Mouse (Mus musculus) left cerebral cortex, postnatal 4 days (tissue): Measurements from ENCODE around the gene Zfpl1. TPM values are rescaled to one million over a fixed set of nuclear protein-coding genes. Genes with fewer than 3 reads are reported as not detected.
"Not testable (repeated sequence)": the region's sequence is repeated elsewhere in the genome, so short reads cannot be mapped to it uniquely, and the experiment has no call there.

Experiments
- DNase-seq: peaks from one replicate; pipeline ENCODE4 v3.0.0-alpha.2; 2022
- intact Hi-C: fragments of 180-260 bp; cut with DNase I; formaldehyde crosslinking; loops from one replicate; pipeline ENCODE4 v1.15.1; 2025
- total RNA-seq, 2 experiments: library from RNA; stranded (reverse); gene quantifications; 2 replicates each; pipeline ENCODE4 v1.2.3; 2021

Zfpl1 gene
- total RNA-seq: 10 to 100 TPM; 50.9 to 51.5 TPM

DNA sequence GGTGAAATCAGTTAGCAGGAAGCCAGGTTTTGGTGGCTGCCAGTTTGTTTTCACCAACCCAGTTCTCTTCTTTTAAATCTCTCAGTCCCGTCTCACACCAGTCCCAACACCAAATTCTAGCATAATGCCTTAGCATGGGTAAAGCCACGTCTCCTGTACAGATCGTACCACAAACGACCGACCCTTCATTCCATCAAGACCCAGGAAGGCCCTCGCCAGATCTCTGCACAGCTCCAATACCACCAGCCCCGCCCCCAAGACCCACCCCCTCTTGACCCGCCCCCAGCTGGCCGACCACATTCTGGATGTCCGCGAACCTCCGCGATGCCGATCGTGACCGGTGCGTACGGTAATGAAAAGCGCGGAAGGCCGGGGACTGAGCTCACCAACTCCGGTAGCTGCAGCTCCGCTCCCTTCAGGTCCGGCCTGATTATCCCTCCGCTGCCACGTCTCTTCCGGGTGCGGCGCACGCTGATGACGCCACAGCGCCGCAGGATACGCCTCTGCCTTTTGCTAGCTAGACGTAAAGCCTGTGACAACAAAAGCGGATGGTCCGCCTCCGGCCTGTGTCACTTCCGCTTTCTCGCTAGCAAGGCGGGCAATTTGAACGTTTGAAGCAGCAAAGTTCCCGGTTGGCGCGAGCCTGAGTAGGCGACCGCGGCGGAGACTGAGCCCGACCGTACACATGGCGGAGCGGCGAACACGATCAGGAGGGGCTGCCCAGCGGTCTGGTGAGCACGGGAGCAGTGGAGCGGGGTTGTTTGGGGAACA lies at the start of gene Zfpl1, which contains the start of gene Cdca5:
TSS of gene Zfpl1 (minus strand) at position 479 of the 771 bp plus-strand sequence.
TSS of gene Cdca5 (plus strand) at position 506 of the 771 bp plus-strand sequence.
- DNase-seq: peak; percentile 98
- intact Hi-C loops: no loop called here

DNA sequence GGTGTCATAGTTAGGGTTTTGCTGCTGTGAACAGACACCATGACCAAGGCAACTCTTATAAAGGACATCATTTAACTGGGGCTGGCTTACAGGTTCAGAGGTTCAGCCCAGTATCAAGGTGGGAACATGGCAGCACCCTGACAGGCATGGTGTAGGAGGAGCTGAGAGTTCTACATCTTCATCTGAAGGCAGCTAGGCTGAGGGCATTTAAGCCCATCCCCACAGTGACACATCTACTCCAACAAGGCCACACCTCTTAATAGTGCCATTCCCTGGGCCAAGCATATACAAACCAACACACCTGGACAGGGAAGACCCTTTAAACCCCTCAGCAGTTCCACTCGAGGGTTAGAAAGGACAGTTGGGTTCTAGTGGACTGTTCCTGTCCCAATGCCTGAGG lies 48.4 kb upstream of the Zfpl1 start:
- intact Hi-C loops, DNase-seq: not testable (repeated sequence)

- intact Hi-C loops: no loop called here
- DNase-seq: no peak
Measured at GRCm38 (mm10) chr19:6132171-6132827, 47.5 kb upstream of the Zfpl1 start.

DNA sequence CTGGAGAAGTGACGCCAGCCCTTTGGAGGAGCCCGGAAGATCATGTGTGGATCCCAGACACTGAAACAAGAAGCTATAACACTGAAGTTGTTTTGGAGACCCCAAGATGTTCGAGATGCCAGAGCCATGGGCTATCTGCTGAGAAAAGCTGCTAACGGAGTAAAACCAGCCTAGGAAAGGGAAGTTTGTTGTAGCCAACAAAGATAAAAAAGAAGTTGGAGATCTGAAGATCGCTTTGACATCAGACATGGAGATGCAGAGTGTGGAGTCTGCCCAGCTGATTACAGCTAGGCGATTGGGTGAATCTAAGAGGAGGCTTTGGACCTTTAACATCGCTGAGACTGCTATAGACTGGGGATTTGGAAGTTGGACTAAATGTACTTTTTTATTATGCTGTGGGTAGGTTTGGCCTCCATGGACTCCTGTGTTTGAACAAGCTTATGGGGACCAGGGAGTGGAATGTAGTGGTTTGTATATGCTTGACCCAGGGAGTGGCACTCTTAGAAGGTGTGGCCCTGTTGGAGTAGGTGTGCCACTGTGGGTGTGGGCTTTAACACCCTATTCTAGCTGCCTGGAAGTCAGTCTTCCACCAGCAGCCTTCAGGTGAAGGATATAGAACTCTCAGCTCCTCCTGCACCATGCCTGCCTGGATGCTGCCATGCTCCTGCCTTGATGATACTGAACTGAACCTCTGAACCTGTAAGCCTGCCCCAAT lies 45.8 kb upstream of the Zfpl1 start:
- DNase-seq, intact Hi-C loops: not testable (repeated sequence)

DNA sequence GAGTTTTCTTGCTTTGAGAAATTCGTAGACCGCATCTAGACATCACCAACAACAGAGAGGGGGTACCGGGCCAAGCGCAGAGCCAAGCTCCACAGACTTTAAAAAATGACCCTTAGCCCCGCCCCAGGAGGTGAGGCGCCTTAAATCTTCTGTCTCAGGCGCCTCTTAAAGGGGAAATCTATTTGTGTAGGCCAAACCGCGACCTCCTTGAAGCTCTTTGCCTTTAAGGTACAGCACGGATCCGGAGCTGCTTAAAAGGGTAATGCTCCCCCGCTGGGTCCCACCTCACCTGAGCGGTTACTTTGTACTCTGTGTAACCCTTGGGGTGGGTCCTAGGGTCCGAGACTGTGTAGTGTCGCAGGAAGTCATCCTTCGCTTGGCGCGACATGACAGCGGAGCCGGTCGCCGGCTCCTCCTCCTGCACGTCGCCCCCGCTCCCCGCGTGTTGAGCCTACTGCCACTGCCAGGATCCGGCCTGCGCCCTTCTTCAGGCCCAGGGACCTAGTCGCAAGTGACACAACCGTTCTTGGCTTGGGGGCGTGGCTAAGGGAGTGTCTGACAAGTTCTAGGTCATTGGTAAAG lies 43.1 kb upstream of the Zfpl1 start, which contains the start of gene Snx15:
TSS of gene Snx15 (minus strand) at position 545 of the 582 bp plus-strand sequence.
- intact Hi-C loops: no loop called here
- peak; percentile 96 for DNase-seq

DNA sequence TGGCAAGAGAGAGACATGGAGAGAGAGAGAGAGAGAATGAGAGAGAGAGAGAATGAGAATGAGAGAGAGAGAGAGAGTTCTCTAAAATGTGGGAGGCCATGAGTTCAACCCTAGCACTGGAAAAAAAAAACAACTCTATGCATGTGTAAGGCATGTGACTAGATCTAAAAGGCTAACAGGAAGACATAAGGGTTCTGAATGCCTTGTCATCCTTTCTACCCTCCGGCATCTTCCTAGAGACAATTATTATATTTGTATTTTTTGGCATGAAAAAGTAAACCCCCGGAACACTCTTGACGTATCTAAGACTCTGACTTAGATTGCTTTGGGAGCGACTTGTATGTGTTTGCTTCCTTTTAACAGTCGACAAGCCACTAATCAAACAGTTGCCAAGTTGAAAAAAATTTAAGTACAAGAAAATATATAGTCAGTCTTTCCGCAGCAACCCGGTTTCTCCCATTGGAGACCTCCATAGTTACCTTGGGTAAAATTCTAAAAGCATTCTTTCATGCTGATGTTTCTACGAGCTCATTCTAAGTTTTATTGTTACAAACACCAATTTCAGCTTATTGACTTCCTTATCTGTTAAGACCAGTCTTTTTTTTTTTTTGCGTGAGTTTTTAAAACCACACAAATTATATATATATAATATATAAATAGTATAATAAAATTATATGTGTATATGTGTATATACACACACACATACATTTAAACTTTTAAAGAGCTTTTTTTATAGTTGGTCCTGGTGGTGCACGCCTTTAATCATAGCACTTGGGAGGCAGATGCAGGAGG lies 42.2 kb upstream of the Zfpl1 start:
- intact Hi-C loops: no loop called here
- DNase-seq: no peak

GRCm38 (mm10) chr19:6126289-6126688 lies 41.5 kb upstream of the Zfpl1 start:
- DNase-seq: peak; percentile 32
- intact Hi-C loops: no loop called here

- DNase-seq: no peak
- intact Hi-C loops: no loop called here
Measured at GRCm38 (mm10) chr19:6124898-6125297, 40.1 kb upstream of the Zfpl1 start.

DNA sequence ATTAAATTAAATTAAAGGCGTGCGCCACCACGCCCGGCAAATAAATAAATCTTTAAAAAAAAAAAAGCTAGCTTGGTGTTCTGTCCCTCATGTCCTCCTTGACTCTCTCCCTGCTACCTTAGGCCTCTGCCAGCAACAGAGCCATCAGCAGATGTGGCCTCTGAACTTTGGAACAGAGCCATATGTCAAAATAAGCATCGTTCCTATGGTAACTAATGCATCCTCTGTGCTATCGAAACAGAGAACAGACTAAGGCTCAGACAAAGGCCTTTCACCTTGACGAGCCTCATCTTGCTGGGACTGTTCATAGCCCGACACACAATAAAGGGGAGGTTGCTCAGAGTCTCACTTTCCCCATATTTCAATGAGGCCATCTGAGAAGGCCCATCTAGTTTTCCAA lies 38.6 kb upstream of the Zfpl1 start:
- no peak for DNase-seq
- intact Hi-C loops: no loop called here

DNA sequence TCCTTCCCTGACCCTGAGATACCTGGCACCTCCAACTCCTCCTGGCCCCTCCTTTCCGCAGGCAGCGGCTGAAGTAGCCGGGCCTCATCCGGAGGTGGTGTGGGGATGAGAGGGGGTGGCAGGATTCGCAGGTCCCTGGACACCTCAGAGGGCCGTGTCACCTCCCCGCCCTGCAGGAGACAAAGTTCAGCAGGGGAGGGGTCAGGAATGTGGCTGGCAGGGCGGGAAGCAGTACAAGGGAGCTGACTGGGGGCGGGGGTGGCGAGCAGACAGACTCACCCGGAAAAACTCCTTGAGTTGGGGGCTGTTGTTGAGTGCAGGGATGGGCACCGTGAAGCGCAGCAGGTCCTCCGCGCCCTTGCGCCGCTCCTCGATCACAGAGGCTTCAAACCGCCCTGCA lies 37.0 kb upstream of the Zfpl1 start:
- intact Hi-C loops: no loop called here

GRCm38 (mm10) chr19:6118677-6119185 lies 34.0 kb upstream of the Zfpl1 start:
- intact Hi-C loops: no loop called here
- peak; percentile 32 for DNase-seq

More for the DNA sequence above, 37.0 kb upstream of the Zfpl1 start:
- no peak for DNase-seq

- intact Hi-C loops: no loop called here
- peak; percentile 90 for DNase-seq
Measured at GRCm38 (mm10) chr19:6117986-6118676, 33.4 kb upstream of the Zfpl1 start, which contains the start of gene Sac3d1. Gene Sac3d1 (minus strand): TSS chr19:6118650.

DNA sequence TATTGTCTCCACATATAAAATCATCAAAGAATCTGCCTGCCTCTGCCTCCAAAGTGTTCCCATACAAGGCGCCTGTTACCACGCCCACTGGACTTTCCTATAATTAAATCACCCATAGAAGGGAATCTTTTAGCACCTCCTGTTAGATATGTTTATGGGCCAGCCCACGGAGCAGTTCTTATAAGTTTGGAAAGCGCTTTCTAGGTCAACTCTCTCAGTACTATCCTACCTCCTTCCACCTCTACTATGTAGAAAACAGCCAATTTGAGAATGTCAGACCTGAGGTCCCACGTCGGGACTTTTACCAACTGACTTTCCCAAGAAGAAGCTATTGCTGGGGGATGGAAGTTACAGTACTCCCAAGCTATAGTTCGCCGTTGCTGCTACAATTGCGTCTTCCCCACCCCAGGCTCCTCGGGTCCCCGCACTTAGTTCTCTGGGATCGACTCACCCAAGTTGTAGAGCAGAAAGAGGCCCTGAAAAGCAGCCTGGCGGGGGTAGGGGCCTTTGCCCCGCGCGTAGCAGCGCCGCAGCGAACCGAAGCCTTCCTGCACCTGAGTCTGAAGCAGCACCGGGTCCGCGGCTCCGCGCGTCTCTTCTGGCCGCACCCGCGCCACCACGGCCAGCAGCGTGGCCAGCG lies 32.7 kb upstream of the Zfpl1 start:
- DNase-seq: no peak
- intact Hi-C loops: no loop called here

- DNase-seq: no peak
Measured at GRCm38 (mm10) chr19:6116113-6116850, 31.5 kb upstream of the Zfpl1 start.

GRCm38 (mm10) chr19:6113116-6113515 lies 28.4 kb upstream of the Zfpl1 start:
- intact Hi-C loops: no loop called here
- DNase-seq: no peak

More at GRCm38 (mm10) chr19:6116113-6116850, 31.5 kb upstream of the Zfpl1 start:
- intact Hi-C loops: no loop called here

DNA sequence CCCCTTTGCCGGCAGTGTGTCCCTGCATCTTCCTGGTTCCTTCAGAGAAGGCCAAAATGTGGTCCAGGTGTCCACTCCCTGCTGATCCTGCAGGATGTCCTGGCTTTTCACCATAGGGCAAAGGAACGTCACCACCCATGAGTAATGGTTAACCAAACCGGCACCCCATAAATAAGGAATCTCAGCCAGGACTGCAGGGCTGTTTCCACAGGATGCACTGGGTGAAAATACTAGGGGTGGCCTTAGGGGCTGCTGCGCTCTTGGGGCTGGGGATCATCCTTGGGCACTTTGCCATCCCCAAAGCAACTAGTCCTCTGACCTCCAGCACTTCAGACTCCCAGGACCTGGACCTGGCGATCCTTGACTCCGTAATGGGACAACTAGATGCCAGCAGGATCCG lies 20.8 kb upstream of the Zfpl1 start, which contains the start of gene Naaladl1:
TSS of gene Naaladl1 (plus strand) at position 197 of the 400 bp plus-strand sequence.
- intact Hi-C loops: no loop called here
- no peak for DNase-seq

- intact Hi-C loops: no loop called here
- DNase-seq: no peak
Measured at GRCm38 (mm10) chr19:6104476-6104875, 19.7 kb upstream of the Zfpl1 start.
